Mouse (Mus musculus) neural tube, embryonic 11.5 days (tissue): ENCODE measurements around the gene Csk. TPM values are rescaled to one million over a fixed set of nuclear protein-coding genes. Genes with fewer than 3 reads are reported as not detected.

Experiments
- polyA plus RNA-seq: library from polyadenylated mRNA; unstranded; fragments of >200 nt; fragmentation: Nextera tagmentation; extraction: Ambion mirVana; gene quantifications from 2 replicates; pipeline ENCODE4 v1.2.1, GENCODE M21; 2014

The Csk gene
- polyA plus RNA-seq, 1 experiment from 2014 or later: 35.2 TPM

Other genes with a start within 250 kb of the Csk start
- gene Ppcdc, start 213.5 kb downstream of the Csk start, polyA plus RNA-seq: 22.5 and 24.7 TPM in 2 replicates
- 13.2 and 15.0 TPM in 2 replicates for gene Scamp5, start 185.6 kb downstream of the Csk start, polyA plus RNA-seq
- 8.7 and 8.8 TPM in 2 replicates for gene Rpp25, start 149.6 kb downstream of the Csk start, polyA plus RNA-seq
- 688 and 702 TPM in 2 replicates for gene Cox5a, start 132.4 kb downstream of the Csk start, polyA plus RNA-seq
- 15.9 and 18.2 TPM in 2 replicates for gene Fam219b, start 116.1 kb downstream of the Csk start, polyA plus RNA-seq
- 52.8 and 53.0 TPM in 2 replicates for gene Mpi, start 100.9 kb downstream of the Csk start, polyA plus RNA-seq
- 56.7 and 59.6 TPM in 2 replicates for gene Scamp2, start 92.7 kb downstream of the Csk start, polyA plus RNA-seq
- 7.3 and 10.9 TPM in 2 replicates for gene Ulk3, start 64.2 kb downstream of the Csk start, polyA plus RNA-seq
- gene Cplx3, start 47.4 kb downstream of the Csk start, polyA plus RNA-seq: 0.42 TPM in 1 of 2 replicates, not detected in the other
- not detected in 2 replicates for gene Lman1l, start 32.9 kb downstream of the Csk start, polyA plus RNA-seq
- gene Cyp1a2, start 30.1 kb upstream of the Csk start, polyA plus RNA-seq: not detected in 2 replicates
- gene Cyp1a1, start 34.3 kb upstream of the Csk start, polyA plus RNA-seq: not detected in 2 replicates
- gene Edc3, start 54.9 kb upstream of the Csk start, polyA plus RNA-seq: 30.2 and 31.1 TPM in 2 replicates
- 88.4 and 97.3 TPM in 2 replicates for gene Clk3, start 112.2 kb upstream of the Csk start, polyA plus RNA-seq
- 25.7 and 25.8 TPM in 2 replicates for gene Arid3b, start 183.2 kb upstream of the Csk start, polyA plus RNA-seq